In genomic region chrX:38249640-38250351, GRCm38 (mm10) we compare ENCODE assay signal across 8 mouse cellular contexts. TPM values are rescaled to one million over a fixed set of nuclear protein-coding genes. Genes with fewer than 3 reads are reported as not detected.
DNase-seq lines count a peak whose midpoint lies in the region; ATAC-seq and TF ChIP-seq lines count a peak whose summit lies in the region.

No protein-coding gene starts in this region.

- H3K9ac ChIP-seq in midbrain, embryonic 11.5 days (ENCODE audit: low read length): no peak overlapping the region
- H3K9ac ChIP-seq in stomach, postnatal 0 days (ENCODE audit: low read length): no peak overlapping the region

- no peak for ATAC-seq in midbrain, embryonic 11.5 days (ENCODE audit: low FRiP score)
- no peak for ATAC-seq in stomach, postnatal 0 days (ENCODE audit: low FRiP score, low TSS enrichment)

- peak; percentile 79 for TF ChIP-seq CTCF in stomach, postnatal 0 days (IDR thresholded peaks at IDR 0.05; ENCODE audit: low read depth)

- no peak overlapping the region for H3K27ac ChIP-seq in forebrain, embryonic 10.5 days
- no peak overlapping the region for H3K27ac ChIP-seq in midbrain, embryonic 11.5 days (ENCODE audit: low read depth, low read length)
- no peak overlapping the region for H3K27ac ChIP-seq in stomach, postnatal 0 days (replicated peaks)

- peak overlapping the region; percentile 62; the same call in 1 of the 2 replicates for H3K4me2 ChIP-seq in midbrain, embryonic 11.5 days
- H3K4me2 ChIP-seq in stomach, postnatal 0 days (replicated peaks; ENCODE audit: low read depth): peak overlapping the region; percentile 68

- peaks cover 25% of the 10 kb centered on the region for H3K4me1 ChIP-seq in forebrain, embryonic 10.5 days
- H3K4me1 ChIP-seq in midbrain, embryonic 11.5 days (ENCODE audit: control insufficient read depth, insufficient read depth, low read length): no peaks in the 10 kb centered on the region
- H3K4me1 ChIP-seq in stomach, postnatal 0 days (replicated peaks; ENCODE audit: control insufficient read depth, insufficient read depth): no peaks in the 10 kb centered on the region

- no peak for TF ChIP-seq EP300 in stomach, postnatal 0 days (optimal IDR thresholded peaks at IDR 0.05)

- 13% methylated on average over 15 of the region's 16 CpGs for WGBS in forebrain, embryonic 10.5 days
- 19% methylated on average over 14 of the region's 16 CpGs for WGBS in midbrain, embryonic 11.5 days
- whole genome bisulfite sequencing in stomach, postnatal 0 days: 24% methylated on average over 16 of the region's 16 CpGs

- H3K27me3 ChIP-seq in forebrain, embryonic 10.5 days (ENCODE audit: poor library complexity, severe bottlenecking): peaks cover 44% of the 10 kb centered on the region
- 0 out of 2 replicates have a peak, but pooled peaks cover 3% of the 10 kb centered on the region for H3K27me3 ChIP-seq in midbrain, embryonic 11.5 days (ENCODE audit: control insufficient read depth, insufficient read depth, low read length)
- H3K27me3 ChIP-seq in stomach, postnatal 0 days (ENCODE audit: control insufficient read depth, insufficient read depth, low read length): no peaks in the 10 kb centered on the region

- H3K9me3 ChIP-seq in forebrain, embryonic 10.5 days: no peaks in the 10 kb centered on the region
- no peaks in the 10 kb centered on the region for H3K9me3 ChIP-seq in midbrain, embryonic 11.5 days (ENCODE audit: control insufficient read depth, low read length)
- H3K9me3 ChIP-seq in stomach, postnatal 0 days (ENCODE audit: control insufficient read depth, low read length): no peaks in the 10 kb centered on the region

- peak overlapping the region; percentile 52 for H3K4me3 ChIP-seq in forebrain, embryonic 10.5 days
- no peak overlapping the region for H3K4me3 ChIP-seq in midbrain, embryonic 11.5 days (ENCODE audit: low read depth, low read length)
- no peak overlapping the region for H3K4me3 ChIP-seq in stomach, postnatal 0 days (ENCODE audit: low read depth, low read length)

- no peaks in the 10 kb centered on the region for H3K36me3 ChIP-seq in forebrain, embryonic 10.5 days (replicated peaks)
- no peaks in the 10 kb centered on the region for H3K36me3 ChIP-seq in midbrain, embryonic 11.5 days (ENCODE audit: control insufficient read depth, insufficient read depth, low read length)
- no peaks in the 10 kb centered on the region for H3K36me3 ChIP-seq in stomach, postnatal 0 days (ENCODE audit: control insufficient read depth, insufficient read depth, low read length)

- intact Hi-C loops in heart, postnatal 36 days (cut with DNase I): loop anchor here (5.0 to 10.0 kb wide), 2 partner anchors 188 to 385 kb away; partner anchors contain the start of gene C1galt1c1
- intact Hi-C loops in left cerebral cortex, postnatal 14 days (cut with DNase I): loop anchor here (5.0 kb wide), 1 partner anchor 188 kb away; no protein-coding TSS in a partner anchor

- DNase-seq in left cerebral cortex, adult 18-20 months (ENCODE audit: low spot score in 2 of 2): peak; percentile 33
- no peak for DNase-seq in left cerebral cortex, adult 11 months (ENCODE audit: low spot score)
- DNase-seq in adrenal gland, postnatal 4 days (ENCODE audit: low spot score in 2 of 2): peak; percentile 13 to 24
- peak; percentile 64 for DNase-seq in forebrain, embryonic 10.5 days (ENCODE audit: extremely low spot score, low spot score)
- peak; percentile 35 to 38 for DNase-seq in heart, postnatal 36 days
- peak; percentile 18 to 55 for DNase-seq in left cerebral cortex, postnatal 14 days (ENCODE audit: low spot score in 2 of 2)
- DNase-seq in midbrain, embryonic 11.5 days (ENCODE audit: low spot score, missing footprints): peak; percentile 94
- peak; percentile 51 for DNase-seq in stomach, postnatal 0 days (ENCODE audit: low spot score)

RNA-seq across cellular contexts. Expression of gene Tmem255a, which starts 2.4 kb away (rescaled TPM):
- 10 to 100 TPM; 17.7 to 23.5 TPM for total RNA-seq in left cerebral cortex, adult 18-20 months (2021)
- total RNA-seq in adrenal gland, postnatal 4 days (2021): 10 to 100 TPM; 15.0 to 18.9 TPM
- 12.7 and 14.6 TPM in 2 replicates for polyA plus RNA-seq in forebrain, embryonic 10.5 days (2016; fragmentation: Nextera tagmentation; extraction: Ambion mirVana)
- 1 to 10 TPM in 1 of 2 experiments, under 1 TPM in 1; 0.79 to 1.2 TPM for total RNA-seq in heart, postnatal 36 days (2021)
- 10 to 100 TPM; 10.5 to 20.8 TPM for total RNA-seq in left cerebral cortex, postnatal 14 days (2021)
- polyA plus RNA-seq in midbrain, embryonic 11.5 days (2014; fragmentation: Nextera tagmentation; extraction: Ambion mirVana): 14.7 and 16.2 TPM in 2 replicates
- polyA plus RNA-seq in stomach, postnatal 0 days (2015; fragmentation: Nextera tagmentation; extraction: Ambion mirVana): 9.4 and 10.2 TPM in 2 replicates

Comparison
In these comparisons a context has a peak if more than half of its experiments do, and no peak if none do; other contexts are left out.
1. RNA of gene Tmem255a, which starts 2.4 kb away (total RNA-seq): 17.7 to 23.5 TPM in left cerebral cortex, adult 18-20 months, 10.5 to 20.8 TPM in left cerebral cortex, postnatal 14 days and 15.0 to 18.9 TPM in adrenal gland, postnatal 4 days; 0.79 to 1.2 TPM in heart, postnatal 36 days; every median in the first group is over 4 times any median in the second.